Mouse (Mus musculus): ENCODE data around the gene 1700018B08Rik. TPM values are rescaled to one million over a fixed set of nuclear protein-coding genes. Genes with fewer than 3 reads are reported as not detected.

The 1700018B08Rik gene
- polyA plus RNA-seq, 1 experiment from 2014 or later, result not detected

DNA sequence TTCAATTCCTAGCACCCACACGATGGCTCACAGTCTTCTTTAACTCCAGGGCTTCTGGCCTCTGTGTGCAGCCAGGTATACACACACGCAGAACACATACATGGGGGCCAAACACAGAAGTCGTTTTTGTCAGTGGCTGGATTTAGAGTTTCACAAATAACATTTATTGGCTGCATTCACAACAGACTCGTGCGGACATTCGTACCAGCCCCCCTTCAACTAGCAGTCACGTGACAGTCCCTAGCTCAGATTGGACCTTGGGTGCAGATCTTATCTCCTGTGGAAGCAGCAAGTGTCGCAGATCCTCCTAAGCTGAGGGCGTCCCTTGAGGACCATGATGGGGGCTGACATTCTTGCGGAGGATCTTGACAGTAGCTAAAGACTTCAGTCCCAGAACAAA is 13.5 kb downstream of the 1700018B08Rik start:
- Histone ChIP-seq H3K27me3 (ENCODE audit: control insufficient read depth, insufficient read depth, low read length) (no peaks in the 10 kb centered on the region), H3K9me3 (replicated peaks; ENCODE audit: control insufficient read depth, low read length) (no peaks in the 10 kb centered on the region), H3K4me2 (ENCODE audit: low read depth, low read length) (no peak overlapping the region), H3K27ac (ENCODE audit: low read length) (no peak overlapping the region), H3K36me3 (ENCODE audit: control insufficient read depth, insufficient read depth) (no peaks in the 10 kb centered on the region), H3K4me1 (ENCODE audit: control insufficient read depth, insufficient read depth, low read length) (no peaks in the 10 kb centered on the region), H3K4me3 (ENCODE audit: low read length) (no peak overlapping the region), H3K9ac (ENCODE audit: low read length) (no peak overlapping the region)
- WGBS, result 74% methylated on average over 10 of the region's 10 CpGs
- ATAC-seq (replicated peaks; ENCODE audit: extremely low read depth, insufficient read depth, low FRiP score), result no peak

DNA sequence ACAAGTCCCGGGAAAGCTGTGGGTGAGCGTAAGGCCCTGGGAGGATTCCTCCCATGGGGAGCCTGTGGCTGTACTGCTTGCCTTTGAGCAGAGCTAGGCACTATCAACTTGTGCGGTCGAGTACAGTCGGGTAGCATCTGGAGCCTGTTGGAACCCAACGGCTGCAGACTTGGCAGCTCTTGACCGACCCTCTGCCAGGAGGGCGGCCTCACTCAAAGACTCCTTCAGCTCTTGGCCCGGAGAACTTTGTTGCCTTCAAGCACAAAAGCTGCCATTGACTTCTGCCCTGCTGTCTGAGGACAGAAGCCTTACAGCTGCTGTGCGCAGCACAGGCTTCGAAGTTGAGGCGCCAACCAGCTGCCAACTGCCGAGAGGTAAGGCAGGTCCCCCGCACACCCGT is 15.3 kb downstream of the 1700018B08Rik start:
- Histone ChIP-seq H3K9ac (ENCODE audit: low read length) (no peak overlapping the region), H3K9me3 (replicated peaks; ENCODE audit: control insufficient read depth, low read length) (no peaks in the 10 kb centered on the region), H3K4me3 (ENCODE audit: low read length) (no peak overlapping the region), H3K36me3 (ENCODE audit: control insufficient read depth, insufficient read depth) (no peaks in the 10 kb centered on the region), H3K4me2 (ENCODE audit: low read depth, low read length) (no peak overlapping the region), H3K27me3 (ENCODE audit: control insufficient read depth, insufficient read depth, low read length) (peaks cover 3% of the 10 kb centered on the region; the same call in 1 of the 2 replicates), H3K27ac (ENCODE audit: low read length) (no peak overlapping the region), H3K4me1 (ENCODE audit: control insufficient read depth, insufficient read depth, low read length) (no peaks in the 10 kb centered on the region)
- ATAC-seq (replicated peaks; ENCODE audit: extremely low read depth, insufficient read depth, low FRiP score), result no peak
- WGBS, result 70% methylated on average over 15 of the region's 15 CpGs

GRCm38 (mm10) chr8:121527751-121528150 is 16.4 kb downstream of the 1700018B08Rik start:
- H3K4me1 ChIP-seq (ENCODE audit: control insufficient read depth, insufficient read depth, low read length), result no peaks in the 10 kb centered on the region
- WGBS, result 78% methylated on average over 9 of the region's 9 CpGs
- ATAC-seq (replicated peaks; ENCODE audit: extremely low read depth, insufficient read depth, low FRiP score), result no peak
- H3K27ac ChIP-seq (ENCODE audit: low read length), result no peak overlapping the region
- no peak overlapping the region for H3K4me3 ChIP-seq (ENCODE audit: low read length)
- peaks cover 3% of the 10 kb centered on the region; the same call in 1 of the 2 replicates for H3K27me3 ChIP-seq (ENCODE audit: control insufficient read depth, insufficient read depth, low read length)
- H3K36me3 ChIP-seq (ENCODE audit: control insufficient read depth, insufficient read depth), result no peaks in the 10 kb centered on the region
- no peaks in the 10 kb centered on the region for H3K9me3 ChIP-seq (replicated peaks; ENCODE audit: control insufficient read depth, low read length)
- no peak overlapping the region for H3K4me2 ChIP-seq (ENCODE audit: low read depth, low read length)
- no peak overlapping the region for H3K9ac ChIP-seq (ENCODE audit: low read length)

GRCm38 (mm10) chr8:121526811-121527550 is 17.1 kb downstream of the 1700018B08Rik start:
- no peak overlapping the region for H3K4me2 ChIP-seq (ENCODE audit: low read depth, low read length)
- no peaks in the 10 kb centered on the region for H3K4me1 ChIP-seq (ENCODE audit: control insufficient read depth, insufficient read depth, low read length)
- no peak overlapping the region for H3K27ac ChIP-seq (ENCODE audit: low read length)
- 46% methylated on average over 6 of the region's 6 CpGs for WGBS
- H3K4me3 ChIP-seq (ENCODE audit: low read length), result no peak overlapping the region
- ATAC-seq (replicated peaks; ENCODE audit: extremely low read depth, insufficient read depth, low FRiP score), result peak; percentile 49
- H3K36me3 ChIP-seq (ENCODE audit: control insufficient read depth, insufficient read depth), result no peaks in the 10 kb centered on the region
- no peak overlapping the region for H3K9ac ChIP-seq (ENCODE audit: low read length)
- no peaks in the 10 kb centered on the region for H3K9me3 ChIP-seq (replicated peaks; ENCODE audit: control insufficient read depth, low read length)
- H3K27me3 ChIP-seq (ENCODE audit: control insufficient read depth, insufficient read depth, low read length), result peaks cover 3% of the 10 kb centered on the region; the same call in 1 of the 2 replicates

DNA sequence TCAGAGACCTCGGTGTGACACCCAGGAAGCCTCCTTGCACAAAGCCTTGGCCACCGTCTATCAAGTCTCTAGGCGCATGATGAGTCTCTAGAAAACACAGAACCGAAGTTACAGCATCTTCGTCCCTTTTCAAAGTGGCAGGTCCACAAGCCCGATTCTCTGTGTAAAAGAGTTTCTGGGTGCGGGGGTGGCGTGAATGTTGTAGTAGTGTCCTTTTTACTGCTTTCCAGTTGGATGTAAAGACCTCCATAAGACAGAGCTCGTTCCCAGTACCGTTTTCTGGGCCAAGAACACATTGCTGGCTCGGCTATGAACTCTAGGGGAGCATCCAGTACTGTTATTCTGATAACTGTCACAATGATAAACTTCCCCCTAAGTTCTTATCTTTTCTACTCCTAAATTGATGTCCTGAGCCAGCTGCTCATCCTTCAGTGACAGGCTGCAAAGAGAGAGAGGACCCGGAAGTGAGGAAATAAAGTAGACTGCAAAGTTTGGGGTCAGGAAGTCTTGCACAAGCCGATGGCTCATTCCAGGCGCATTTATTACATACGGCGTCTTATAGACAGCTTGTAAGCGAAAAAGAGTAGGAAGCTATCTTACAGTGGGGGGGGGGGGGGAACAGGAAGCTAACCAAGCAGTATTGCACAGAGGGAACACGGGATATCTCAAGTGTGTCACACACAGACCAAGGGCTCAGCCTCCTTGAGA is 18.9 kb downstream of the 1700018B08Rik start:
- Histone ChIP-seq H3K27me3 (ENCODE audit: control insufficient read depth, insufficient read depth, low read length) (peaks cover 3% of the 10 kb centered on the region; the same call in 1 of the 2 replicates), H3K9ac (ENCODE audit: low read length) (no peak overlapping the region), H3K4me3 (ENCODE audit: low read length) (no peak overlapping the region), H3K4me2 (ENCODE audit: low read depth, low read length) (no peak overlapping the region), H3K4me1 (ENCODE audit: control insufficient read depth, insufficient read depth, low read length) (no peaks in the 10 kb centered on the region), H3K9me3 (replicated peaks; ENCODE audit: control insufficient read depth, low read length) (no peaks in the 10 kb centered on the region), H3K27ac (ENCODE audit: low read length) (no peak overlapping the region), H3K36me3 (ENCODE audit: control insufficient read depth, insufficient read depth) (no peaks in the 10 kb centered on the region)
- 58% methylated on average over 18 of the region's 18 CpGs for WGBS
- ATAC-seq (replicated peaks; ENCODE audit: extremely low read depth, insufficient read depth, low FRiP score), result no peak

DNA sequence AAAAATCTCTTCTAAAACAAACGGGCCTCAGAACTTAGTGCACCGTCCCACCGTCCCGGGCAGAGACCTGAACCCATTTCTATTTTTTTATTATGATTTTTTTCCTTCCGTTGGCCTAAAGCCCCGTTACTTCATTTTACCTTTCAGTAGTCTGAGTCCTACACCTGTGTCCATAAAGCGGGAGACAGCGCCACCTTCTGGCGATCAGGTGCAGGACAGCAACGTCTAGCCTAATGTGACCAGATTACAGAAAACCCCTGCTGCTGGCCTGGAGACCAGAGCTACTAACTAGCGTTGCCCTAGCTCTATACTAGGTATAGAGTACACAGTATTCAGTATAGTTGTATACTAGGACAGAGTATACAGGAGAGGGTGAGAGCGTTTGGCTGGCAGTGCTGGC is 30.7 kb downstream of the 1700018B08Rik start:
- no peak overlapping the region for H3K9ac ChIP-seq (ENCODE audit: low read length)
- H3K9me3 ChIP-seq (replicated peaks; ENCODE audit: control insufficient read depth, low read length), result no peaks in the 10 kb centered on the region
- ATAC-seq (replicated peaks; ENCODE audit: extremely low read depth, insufficient read depth, low FRiP score), result no peak; the same call in 1 of the 2 replicates
- H3K4me1 ChIP-seq (ENCODE audit: control insufficient read depth, insufficient read depth, low read length), result no peaks in the 10 kb centered on the region
- H3K4me3 ChIP-seq (ENCODE audit: low read length), result no peak overlapping the region
- H3K27me3 ChIP-seq (ENCODE audit: control insufficient read depth, insufficient read depth, low read length), result peaks cover 12% of the 10 kb centered on the region; the same call in 1 of the 2 replicates
- no peak overlapping the region for H3K4me2 ChIP-seq (ENCODE audit: low read depth, low read length)
- WGBS, result 5% methylated on average over 12 of the region's 12 CpGs
- no peaks in the 10 kb centered on the region for H3K36me3 ChIP-seq (ENCODE audit: control insufficient read depth, insufficient read depth)
- no peak overlapping the region for H3K27ac ChIP-seq (ENCODE audit: low read length)

GRCm38 (mm10) chr8:121511751-121512150 is 32.4 kb downstream of the 1700018B08Rik start:
- ATAC-seq (replicated peaks; ENCODE audit: extremely low read depth, insufficient read depth, low FRiP score), result no peak
- no peaks in the 10 kb centered on the region for H3K4me1 ChIP-seq (ENCODE audit: control insufficient read depth, insufficient read depth, low read length)
- no peak overlapping the region for H3K4me2 ChIP-seq (ENCODE audit: low read depth, low read length)
- no peaks in the 10 kb centered on the region for H3K36me3 ChIP-seq (ENCODE audit: control insufficient read depth, insufficient read depth)
- 60% methylated on average over 9 of the region's 9 CpGs for WGBS
- no peak overlapping the region for H3K27ac ChIP-seq (ENCODE audit: low read length)
- no peaks in the 10 kb centered on the region for H3K9me3 ChIP-seq (replicated peaks; ENCODE audit: control insufficient read depth, low read length)
- H3K9ac ChIP-seq (ENCODE audit: low read length), result no peak overlapping the region
- peaks cover 12% of the 10 kb centered on the region; the same call in 1 of the 2 replicates for H3K27me3 ChIP-seq (ENCODE audit: control insufficient read depth, insufficient read depth, low read length)
- no peak overlapping the region for H3K4me3 ChIP-seq (ENCODE audit: low read length)

GRCm38 (mm10) chr8:121497621-121498020 is 46.5 kb downstream of the 1700018B08Rik start:
- ATAC-seq (replicated peaks; ENCODE audit: extremely low read depth, insufficient read depth, low FRiP score), result no peak
- Histone ChIP-seq H3K4me1 (ENCODE audit: control insufficient read depth, insufficient read depth, low read length) (no peaks in the 10 kb centered on the region), H3K27me3 (ENCODE audit: control insufficient read depth, insufficient read depth, low read length) (no peaks in the 10 kb centered on the region), H3K9me3 (replicated peaks; ENCODE audit: control insufficient read depth, low read length) (peaks cover 2% of the 10 kb centered on the region; the same call in 1 of the 2 replicates), H3K36me3 (ENCODE audit: control insufficient read depth, insufficient read depth) (no peaks in the 10 kb centered on the region), H3K9ac (ENCODE audit: low read length) (no peak overlapping the region), H3K27ac (ENCODE audit: low read length) (no peak overlapping the region), H3K4me3 (ENCODE audit: low read length) (no peak overlapping the region), H3K4me2 (ENCODE audit: low read depth, low read length) (no peak overlapping the region)
- WGBS, result 81% methylated on average over 6 of the region's 6 CpGs

DNA sequence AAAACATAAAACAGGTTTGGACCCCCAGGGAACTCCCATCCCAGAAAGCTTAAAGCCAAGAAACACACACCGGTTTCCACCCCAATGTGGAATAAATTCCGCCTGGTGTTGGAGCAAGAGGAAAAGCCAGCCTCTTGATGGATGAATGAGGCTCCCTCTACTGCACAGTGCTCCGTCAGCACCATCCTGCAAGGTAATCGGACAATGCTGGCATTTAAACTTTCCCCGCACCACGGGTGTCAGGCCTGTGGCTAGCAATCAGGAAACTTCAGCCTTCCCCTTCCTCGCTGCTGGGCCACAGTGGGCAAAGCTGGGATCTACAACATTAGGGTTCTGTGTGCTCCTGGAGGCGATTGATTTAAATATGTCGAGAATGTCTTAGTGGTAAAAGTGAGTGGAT is 52.5 kb downstream of the 1700018B08Rik start:
- no peak overlapping the region for H3K9ac ChIP-seq (ENCODE audit: low read length)
- no peaks in the 10 kb centered on the region for H3K4me1 ChIP-seq (ENCODE audit: control insufficient read depth, insufficient read depth, low read length)
- H3K4me2 ChIP-seq (ENCODE audit: low read depth, low read length), result no peak overlapping the region
- no peak overlapping the region for H3K27ac ChIP-seq (ENCODE audit: low read length)
- H3K36me3 ChIP-seq (ENCODE audit: control insufficient read depth, insufficient read depth), result no peaks in the 10 kb centered on the region
- no peak overlapping the region for H3K4me3 ChIP-seq (ENCODE audit: low read length)
- ATAC-seq (replicated peaks; ENCODE audit: extremely low read depth, insufficient read depth, low FRiP score), result no peak
- H3K9me3 ChIP-seq (replicated peaks; ENCODE audit: control insufficient read depth, low read length), result no peaks in the 10 kb centered on the region
- H3K27me3 ChIP-seq (ENCODE audit: control insufficient read depth, insufficient read depth, low read length), result no peaks in the 10 kb centered on the region
- 51% methylated on average over 9 of the region's 9 CpGs for WGBS

All from heart, embryonic 16.5 days (tissue).